Mouse (Mus musculus): ENCODE measurements around the gene Scd3.
"Not testable (repeated sequence)": the region's sequence is repeated elsewhere in the genome, so short reads cannot be mapped to it uniquely, and the experiment has no call there.

Gene Scd3

GRCm38 (mm10) chr19:44237471-44238006, 34.5 kb downstream of the Scd3 start:
- no peak for DNase-seq (ENCODE audit: low spot score)

GRCm38 (mm10) chr19:44238906-44239305, 35.8 kb downstream of the Scd3 start:
- DNase-seq (ENCODE audit: low spot score) = no peak

GRCm38 (mm10) chr19:44245761-44246171, 42.7 kb downstream of the Scd3 start:
- no peak for DNase-seq (ENCODE audit: low spot score)

GRCm38 (mm10) chr19:44246341-44246911, 43.4 kb downstream of the Scd3 start:
- DNase-seq (ENCODE audit: low spot score) = no peak

GRCm38 (mm10) chr19:44247281-44248080, 44.4 kb downstream of the Scd3 start:
- no peak for DNase-seq (ENCODE audit: low spot score)

- DNase-seq (ENCODE audit: low spot score) = peak; percentile 85
Measured at GRCm38 (mm10) chr19:44248081-44248853, 45.2 kb downstream of the Scd3 start.

- no peak for DNase-seq (ENCODE audit: low spot score)
Measured at GRCm38 (mm10) chr19:44248854-44249351, 45.8 kb downstream of the Scd3 start.

- not testable (repeated sequence) for DNase-seq (ENCODE audit: low spot score)
Measured at GRCm38 (mm10) chr19:44251138-44251537, 48.1 kb downstream of the Scd3 start.

GRCm38 (mm10) chr19:44251936-44252558, 49.0 kb downstream of the Scd3 start:
- DNase-seq (ENCODE audit: low spot score) = no peak

GRCm38 (mm10) chr19:44254106-44254505, 51.0 kb downstream of the Scd3 start:
- DNase-seq (ENCODE audit: low spot score) = not testable (repeated sequence)

GRCm38 (mm10) chr19:44257377-44257966, 54.4 kb downstream of the Scd3 start:
- no peak for DNase-seq (ENCODE audit: low spot score)

- DNase-seq (ENCODE audit: low spot score) = no peak
Measured at GRCm38 (mm10) chr19:44259484-44259883, 56.4 kb downstream of the Scd3 start.

GRCm38 (mm10) chr19:44260487-44260886, 57.4 kb downstream of the Scd3 start:
- DNase-seq (ENCODE audit: low spot score) = no peak

GRCm38 (mm10) chr19:44261774-44262173, 58.7 kb downstream of the Scd3 start:
- DNase-seq (ENCODE audit: low spot score) = no peak

GRCm38 (mm10) chr19:44263581-44263980, 60.5 kb downstream of the Scd3 start:
- no peak for DNase-seq (ENCODE audit: low spot score)

- DNase-seq (ENCODE audit: low spot score) = no peak
Measured at GRCm38 (mm10) chr19:44264226-44264625, 61.2 kb downstream of the Scd3 start.

GRCm38 (mm10) chr19:44265300-44265699, 62.2 kb downstream of the Scd3 start:
- DNase-seq (ENCODE audit: low spot score) = no peak

GRCm38 (mm10) chr19:44265911-44266337, 62.9 kb downstream of the Scd3 start:
- DNase-seq (ENCODE audit: low spot score) = no peak

- no peak for DNase-seq (ENCODE audit: low spot score)
Measured at GRCm38 (mm10) chr19:44266458-44266823, 63.4 kb downstream of the Scd3 start.

GRCm38 (mm10) chr19:44266824-44267498, 63.9 kb downstream of the Scd3 start:
- DNase-seq (ENCODE audit: low spot score) = peak; percentile 59

GRCm38 (mm10) chr19:44267499-44268002, 64.5 kb downstream of the Scd3 start:
- no peak for DNase-seq (ENCODE audit: low spot score)

Measured in urinary bladder, postnatal 10 days (tissue).